Mouse (Mus musculus) telencephalon, adult 2 months (tissue): Measurements from ENCODE around the gene Scg5.
A peak's percentile ranks its signal among the peaks of the same experiment; 100 is the strongest.

Experiments
- DNase-seq: peaks from one replicate; pipeline ENCODE4 v3.0.0-alpha.2; 2011; ENCODE audit warnings: low read depth, low spot score

Gene Scg5

GRCm38 (mm10) chr2:113828943-113829882 is at the start of gene Scg5:
Gene Scg5 (minus strand): TSS chr2:113829121.
- DNase-seq: peak; percentile 94

GRCm38 (mm10) chr2:113870115-113870514 is 41.2 kb upstream of the Scg5 start:
- DNase-seq: no peak

GRCm38 (mm10) chr2:113868404-113868803 is 39.5 kb upstream of the Scg5 start:
- no peak for DNase-seq

- DNase-seq: peak; percentile 22
Measured at GRCm38 (mm10) chr2:113866155-113866554, 37.2 kb upstream of the Scg5 start.

GRCm38 (mm10) chr2:113849141-113849540 is 20.2 kb upstream of the Scg5 start:
- DNase-seq: no peak

- peak; percentile 98 for DNase-seq
Measured at GRCm38 (mm10) chr2:113848245-113849121, 19.6 kb upstream of the Scg5 start, which contains the start of gene Arhgap11a. Gene Arhgap11a (minus strand): TSS chr2:113848661.

GRCm38 (mm10) chr2:113847678-113848244 is 18.8 kb upstream of the Scg5 start:
- no peak for DNase-seq

GRCm38 (mm10) chr2:113845081-113845480 is 16.2 kb upstream of the Scg5 start:
- DNase-seq: no peak

- no peak for DNase-seq
Measured at GRCm38 (mm10) chr2:113841656-113842437, 12.9 kb upstream of the Scg5 start.

- DNase-seq: no peak
Measured at GRCm38 (mm10) chr2:113839488-113839887, 10.6 kb upstream of the Scg5 start.

- no peak for DNase-seq
Measured at GRCm38 (mm10) chr2:113835219-113835618, 6.3 kb upstream of the Scg5 start.

GRCm38 (mm10) chr2:113828086-113828942 is 607 bp downstream of the Scg5 start:
- peak; percentile 83 for DNase-seq

- DNase-seq: no peak
Measured at GRCm38 (mm10) chr2:113823909-113824308, 5.0 kb downstream of the Scg5 start.

- DNase-seq: no peak
Measured at GRCm38 (mm10) chr2:113822367-113822766, 6.6 kb downstream of the Scg5 start.

- DNase-seq: no peak
Measured at GRCm38 (mm10) chr2:113821176-113821734, 7.7 kb downstream of the Scg5 start.

- DNase-seq: no peak
Measured at GRCm38 (mm10) chr2:113820117-113820516, 8.8 kb downstream of the Scg5 start.

- DNase-seq: no peak
Measured at GRCm38 (mm10) chr2:113817681-113818606, 11.0 kb downstream of the Scg5 start.

- no peak for DNase-seq
Measured at GRCm38 (mm10) chr2:113807640-113808039, 21.3 kb downstream of the Scg5 start.
